Mouse (Mus musculus): ENCODE results near the gene Slc24a3.

Gene Slc24a3

GRCm38 (mm10) chr2:145536986-145537385 is 369.4 kb downstream of the Slc24a3 start:
- no peak for DNase-seq (ENCODE audit: low read depth, low spot score)

GRCm38 (mm10) chr2:145541695-145542094 is 374.1 kb downstream of the Slc24a3 start:
- no peak for DNase-seq (ENCODE audit: low read depth, low spot score)

- no peak for DNase-seq (ENCODE audit: low read depth, low spot score)
Observed at GRCm38 (mm10) chr2:145546071-145546470, 378.5 kb downstream of the Slc24a3 start.

GRCm38 (mm10) chr2:145554722-145555252 is 387.2 kb downstream of the Slc24a3 start:
- no peak for DNase-seq (ENCODE audit: low read depth, low spot score)

- no peak for DNase-seq (ENCODE audit: low read depth, low spot score)
Observed at GRCm38 (mm10) chr2:145555713-145556112, 388.2 kb downstream of the Slc24a3 start.

- DNase-seq (ENCODE audit: low read depth, low spot score), result peak; percentile 11
Observed at GRCm38 (mm10) chr2:145557361-145557931, 389.9 kb downstream of the Slc24a3 start.

GRCm38 (mm10) chr2:145562493-145562892 is 394.9 kb downstream of the Slc24a3 start:
- DNase-seq (ENCODE audit: low read depth, low spot score), result no peak

GRCm38 (mm10) chr2:145564596-145564995 is 397.0 kb downstream of the Slc24a3 start:
- no peak for DNase-seq (ENCODE audit: low read depth, low spot score)

- DNase-seq (ENCODE audit: low read depth, low spot score), result no peak
Observed at GRCm38 (mm10) chr2:145566904-145567303, 399.4 kb downstream of the Slc24a3 start.

GRCm38 (mm10) chr2:145571943-145572342 is 404.4 kb downstream of the Slc24a3 start:
- no peak for DNase-seq (ENCODE audit: low read depth, low spot score)

- DNase-seq (ENCODE audit: low read depth, low spot score), result no peak
Observed at GRCm38 (mm10) chr2:145574148-145574547, 406.6 kb downstream of the Slc24a3 start.

GRCm38 (mm10) chr2:145583103-145583502 is 415.5 kb downstream of the Slc24a3 start:
- DNase-seq (ENCODE audit: low read depth, low spot score), result no peak

- DNase-seq (ENCODE audit: low read depth, low spot score), result no peak
Observed at GRCm38 (mm10) chr2:145585437-145585836, 417.9 kb downstream of the Slc24a3 start.

GRCm38 (mm10) chr2:145588009-145588737 is 420.6 kb downstream of the Slc24a3 start:
- peak; percentile 16 for DNase-seq (ENCODE audit: low read depth, low spot score)

- DNase-seq (ENCODE audit: low read depth, low spot score), result no peak
Observed at GRCm38 (mm10) chr2:145591881-145592280, 424.3 kb downstream of the Slc24a3 start.

- DNase-seq (ENCODE audit: low read depth, low spot score), result no peak
Observed at GRCm38 (mm10) chr2:145593649-145594347, 426.2 kb downstream of the Slc24a3 start.

GRCm38 (mm10) chr2:145597866-145598265 is 430.3 kb downstream of the Slc24a3 start:
- no peak for DNase-seq (ENCODE audit: low read depth, low spot score)

GRCm38 (mm10) chr2:145607844-145608243 is 440.3 kb downstream of the Slc24a3 start:
- DNase-seq (ENCODE audit: low read depth, low spot score), result no peak

- DNase-seq (ENCODE audit: low read depth, low spot score), result peak; percentile 8
Observed at GRCm38 (mm10) chr2:145610796-145611705, 443.5 kb downstream of the Slc24a3 start.

- DNase-seq (ENCODE audit: low read depth, low spot score), result no peak
Observed at GRCm38 (mm10) chr2:145612937-145613336, 445.4 kb downstream of the Slc24a3 start.

- no peak for DNase-seq (ENCODE audit: low read depth, low spot score)
Observed at GRCm38 (mm10) chr2:145613705-145614104, 446.2 kb downstream of the Slc24a3 start.
